Mouse (Mus musculus) CH12.LX (cell line): Measurements from ENCODE around the gene Tmem170b.

Source experiments
- CHD1 ChIP-seq: IDR thresholded peaks from 2 replicates; pipeline ENCODE4 v1.6.1; 2012; ENCODE audit warnings: low read depth, low read length, improper control_type of control experiment, inconsistent platforms
- CTCF ChIP-seq, 2 experiments: IDR thresholded peaks in 1 of 2; conservative IDR thresholded peaks in 1 of 2; 2 replicates each; pipeline ENCODE4 v1.5.1; 2011 to 2012; ENCODE audit warnings: low read depth in 2 of 2, low read length in 2 of 2, improper control_type of control experiment in 1 of 2, inconsistent platforms in 1 of 2, mild to moderate bottlenecking in 1 of 2, moderate library complexity in 1 of 2
- EP300 ChIP-seq: IDR thresholded peaks from 2 replicates; pipeline ENCODE4 v1.6.1; 2011; ENCODE audit warnings: low read length, improper control_type of control experiment
- KAT2A ChIP-seq: IDR thresholded peaks from 2 replicates; pipeline ENCODE4 v1.6.1; 2012; ENCODE audit warnings: low read length, improper control_type of control experiment, inconsistent platforms; ENCODE audit not compliant: insufficient replicate concordance
- MAX ChIP-seq: IDR thresholded peaks from 2 replicates; pipeline ENCODE4 v1.6.1; 2011; ENCODE audit warnings: low read length, improper control_type of control experiment
- RAD21 ChIP-seq: IDR thresholded peaks from 2 replicates; pipeline ENCODE4 v1.6.1; 2011; ENCODE audit warnings: low read depth, mild to moderate bottlenecking, low read length, improper control_type of control experiment, moderate library complexity
- SMC3 ChIP-seq: IDR thresholded peaks from 2 replicates; pipeline ENCODE4 v1.6.1; 2011; ENCODE audit warnings: low read depth, low read length, improper control_type of control experiment

DNA sequence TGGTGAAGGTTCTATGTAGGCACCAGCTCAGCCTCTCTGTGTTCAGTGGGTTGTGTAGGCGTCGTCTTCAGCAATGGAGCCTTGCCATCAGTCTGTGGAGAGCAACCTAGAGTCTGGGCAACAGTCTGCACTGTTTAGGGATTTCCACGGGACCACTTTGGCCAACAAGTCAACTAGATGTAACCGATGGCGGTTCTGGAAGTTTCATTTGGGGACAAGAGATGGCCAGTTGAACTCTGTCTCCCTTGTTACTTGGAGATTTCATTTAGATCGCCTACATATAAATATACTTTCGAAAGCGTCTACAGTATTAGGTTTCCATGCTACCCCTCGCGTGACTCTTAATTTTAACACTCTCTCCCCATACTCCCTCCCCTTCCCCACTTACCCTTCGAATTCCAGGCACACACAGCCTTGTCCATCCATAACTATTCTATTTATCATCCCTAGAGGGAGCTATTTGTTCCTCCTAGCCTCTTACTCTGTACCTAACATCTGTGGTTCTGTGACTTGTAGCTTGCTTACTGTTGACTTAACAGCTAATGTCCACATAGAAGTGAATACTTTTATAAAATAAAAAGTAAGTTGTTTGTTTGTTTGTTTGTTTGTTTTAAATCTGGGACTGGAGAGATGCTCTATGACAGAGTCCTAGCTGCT lies 77.8 kb downstream of the Tmem170b start:
- TF ChIP-seq CHD1 (no peak), SMC3 (peak; percentile 39), CTCF (conservative IDR thresholded peaks at IDR 0.05 in 1 of 2, IDR thresholded peaks at IDR 0.05 in 1 of 2; ENCODE audit: low read depth in 2 of 2, low read length in 2 of 2) (peak in 1 of 2 experiments; percentile 57; a peak in 2 of 4 replicates), EP300 (no peak), KAT2A (no peak), MAX (no peak), RAD21 (peak; percentile 42)
